Mouse (Mus musculus) embryo, embryonic 11 days (tissue): ENCODE results near the gene Ncf4.
"Not testable (repeated sequence)": the region's sequence is repeated elsewhere in the genome, so short reads cannot be mapped to it uniquely, and the experiment has no call there.

Source experiments
- DNase-seq: peaks from one replicate; pipeline ENCODE4 v3.0.0-alpha.2; 2015

The Ncf4 gene

GRCm38 (mm10) chr15:78256602-78257259, 12.1 kb downstream of the Ncf4 start:
- not testable (repeated sequence) for DNase-seq

DNA sequence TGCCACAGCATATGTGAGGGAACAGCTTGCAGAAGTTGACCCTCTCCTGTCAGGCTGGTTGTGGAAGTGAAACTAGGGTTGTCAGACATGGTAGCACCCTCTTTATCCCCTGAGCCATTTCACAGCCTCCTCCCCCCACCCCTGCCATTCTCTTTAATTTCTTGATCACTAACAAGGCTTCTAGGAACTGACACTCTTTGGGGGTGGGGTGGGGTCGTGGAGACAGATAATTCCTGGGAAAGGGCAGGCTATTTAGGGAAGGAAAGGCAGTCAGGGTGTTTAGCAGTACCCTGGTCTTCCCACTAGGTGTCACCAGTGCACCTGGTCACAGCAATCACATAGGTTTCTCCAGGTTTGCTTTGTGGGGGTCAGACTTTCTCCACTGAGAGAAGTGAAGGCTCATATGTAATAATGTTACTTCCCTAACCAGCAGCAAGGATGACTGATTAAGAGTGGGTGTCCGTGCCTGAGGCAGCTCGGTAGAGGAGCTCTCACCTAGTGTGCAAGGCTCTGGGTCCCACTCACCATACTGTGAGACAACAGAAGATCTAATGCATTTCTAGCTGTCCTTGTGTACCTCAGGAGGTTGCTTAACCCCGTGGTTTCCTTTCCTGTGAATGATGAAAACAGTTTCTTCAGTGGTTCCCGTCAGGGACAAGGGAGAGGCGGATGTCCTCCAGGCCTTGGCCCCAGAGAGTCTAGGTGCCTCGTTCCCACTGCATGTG, 12.9 kb downstream of the Ncf4 start:
- peak; percentile 66 for DNase-seq

DNA sequence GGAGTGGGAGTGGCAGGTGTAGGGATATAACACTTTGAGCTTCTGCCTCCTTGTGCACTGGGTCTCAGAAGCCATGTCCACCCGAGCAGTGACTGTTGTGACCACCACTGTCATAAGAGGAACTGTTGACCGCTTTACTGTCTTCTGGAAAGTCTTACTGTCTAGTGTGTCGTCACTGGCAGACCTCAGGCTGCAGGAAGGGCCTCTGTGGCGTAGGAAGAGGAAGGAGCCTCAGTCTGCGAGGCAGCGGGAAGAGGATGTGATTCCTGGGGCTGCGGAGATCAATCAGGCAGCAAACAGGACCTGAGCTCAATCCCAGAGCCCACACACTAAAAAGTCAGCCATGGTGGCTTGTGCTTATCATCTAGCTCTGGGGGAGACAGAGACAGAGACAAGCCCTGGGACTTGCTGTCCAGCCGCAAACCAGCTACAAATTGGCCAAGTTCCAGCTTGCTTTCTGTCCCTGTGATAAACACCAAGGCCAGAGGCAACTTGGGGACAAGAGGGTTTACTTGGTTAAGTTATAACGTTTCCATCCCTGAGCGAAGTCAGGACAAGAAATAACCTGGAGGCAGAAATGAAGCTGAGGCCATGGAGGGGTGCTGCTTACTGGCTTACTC, 13.8 kb downstream of the Ncf4 start:
- DNase-seq = no peak

DNA sequence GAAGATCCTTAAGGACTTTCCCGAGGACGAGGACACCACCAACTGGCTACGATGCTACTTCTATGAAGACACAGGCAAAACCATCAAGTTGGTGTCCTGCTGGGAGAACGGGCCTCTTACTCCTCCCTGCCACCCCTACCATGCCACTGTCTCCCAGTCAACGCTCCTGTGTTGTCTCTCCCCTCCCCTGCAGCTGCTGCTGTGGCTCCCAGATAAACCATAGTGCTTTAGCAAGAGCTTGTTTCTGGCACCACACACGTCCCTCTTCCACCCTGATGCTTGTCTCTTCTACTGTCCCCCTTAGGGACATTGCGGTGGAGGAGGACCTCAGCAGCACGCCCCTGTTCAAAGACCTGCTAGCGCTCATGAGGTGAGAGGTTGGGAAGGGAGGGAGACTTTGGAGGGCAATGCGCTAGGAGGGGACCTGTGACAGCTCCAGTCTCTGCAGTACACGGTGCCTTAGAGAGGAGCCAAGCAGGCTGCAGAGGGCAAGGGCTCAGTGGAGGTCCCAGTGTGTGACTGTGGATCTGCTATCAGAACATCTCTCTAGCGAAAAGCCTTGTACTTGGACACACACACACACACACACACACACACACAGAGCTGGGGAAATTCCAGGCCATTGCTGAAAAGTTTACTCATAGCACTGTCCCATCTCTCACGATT, 16.2 kb downstream of the Ncf4 start:
- no peak for DNase-seq

GRCm38 (mm10) chr15:78263286-78263685, 18.7 kb downstream of the Ncf4 start:
- no peak for DNase-seq

DNA sequence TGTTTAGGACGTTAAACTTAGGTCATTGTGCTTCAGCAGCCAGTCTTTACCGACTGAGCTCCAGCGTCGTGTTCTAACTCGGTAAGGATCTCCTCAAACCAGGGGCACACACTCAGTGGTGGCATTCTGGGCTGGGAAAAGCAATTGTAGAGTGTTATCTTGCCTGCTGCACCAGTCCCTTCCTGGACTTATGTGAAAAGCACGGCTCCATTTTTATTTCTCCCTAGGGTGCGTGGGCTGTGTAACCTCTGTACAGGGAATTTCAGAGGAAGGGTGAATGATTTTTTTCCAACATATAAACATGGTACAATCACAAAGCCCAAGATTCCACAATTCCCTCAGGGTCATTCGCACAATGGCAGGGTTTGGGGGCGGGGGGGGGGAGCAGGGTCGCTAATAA, 22.8 kb downstream of the Ncf4 start:
- no peak for DNase-seq

DNA sequence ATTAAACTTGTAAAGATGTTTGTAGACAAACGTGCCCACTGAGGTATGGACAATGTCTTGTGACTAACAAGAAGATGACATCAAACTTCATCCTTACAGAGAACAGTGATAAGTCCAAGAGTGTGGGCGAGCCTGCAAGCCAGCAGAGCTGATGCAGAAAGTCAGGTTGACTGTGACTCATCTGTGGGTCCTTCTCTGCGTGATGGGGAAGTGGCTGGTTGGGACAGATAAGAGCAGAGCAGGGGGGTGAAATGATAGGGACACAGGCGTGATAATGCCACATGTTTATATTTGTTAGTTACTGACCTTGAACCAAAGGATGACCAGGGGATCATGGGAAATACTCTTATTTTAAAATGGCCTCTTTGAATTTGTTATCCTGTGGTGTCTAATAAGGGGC, 23.3 kb downstream of the Ncf4 start:
- no peak for DNase-seq

DNA sequence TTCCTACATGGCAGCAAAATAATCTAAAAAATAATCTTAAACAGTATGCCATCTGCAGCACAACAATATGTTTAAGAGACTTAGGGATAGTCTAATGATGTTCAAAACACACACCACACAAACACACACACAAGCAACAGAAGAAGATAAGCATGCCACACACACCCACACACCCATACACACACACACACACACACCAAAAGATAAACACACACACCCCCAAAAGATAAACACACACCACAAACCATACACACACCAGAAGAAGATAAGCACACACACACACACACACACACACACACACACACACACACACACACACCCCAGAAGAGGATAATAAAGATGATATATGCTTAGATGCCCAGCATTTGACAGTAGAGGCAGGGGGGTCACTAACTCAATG, 26.6 kb downstream of the Ncf4 start:
- no peak for DNase-seq

DNA sequence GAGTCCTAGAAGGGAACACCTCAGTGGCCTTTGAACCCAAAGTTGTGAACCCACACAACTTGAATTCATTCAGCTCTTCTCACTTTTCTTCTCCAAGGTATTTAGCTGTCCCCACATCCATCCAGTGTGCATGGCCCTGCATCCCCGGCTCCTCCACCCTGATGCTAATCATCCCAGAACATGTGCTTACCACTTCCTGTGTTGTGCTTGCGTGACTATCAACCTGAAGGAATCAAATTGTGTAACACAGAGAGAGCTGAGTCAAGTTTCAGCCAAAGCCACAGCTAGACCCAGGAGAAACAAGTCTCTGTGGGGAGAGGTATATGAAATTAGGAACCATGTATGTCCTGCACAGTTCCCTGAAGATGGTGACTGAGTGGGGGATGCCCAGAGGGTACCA, 33.7 kb downstream of the Ncf4 start:
- DNase-seq = no peak

DNA sequence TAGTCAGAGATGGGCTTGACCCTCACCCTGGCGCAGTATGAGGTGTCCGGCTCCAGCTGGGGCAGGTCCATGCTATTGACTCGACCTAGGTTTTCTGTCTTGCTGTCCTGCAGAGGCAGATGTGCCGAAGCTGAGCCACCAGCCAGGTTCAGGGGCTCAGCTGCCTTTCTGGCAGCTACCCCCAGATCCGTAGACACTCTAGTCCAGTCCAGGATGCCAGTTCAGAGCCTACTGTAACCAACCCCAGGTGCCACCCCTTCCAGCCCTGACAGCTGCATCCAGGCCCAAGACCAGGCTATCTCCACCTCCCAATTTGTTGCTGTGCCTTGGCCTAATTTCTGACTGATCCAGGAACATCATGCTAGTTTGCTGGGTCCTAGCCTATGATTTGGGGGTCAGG, 43.3 kb downstream of the Ncf4 start:
- DNase-seq = no peak

GRCm38 (mm10) chr15:78289775-78290174, 45.2 kb downstream of the Ncf4 start:
- not testable (repeated sequence) for DNase-seq

GRCm38 (mm10) chr15:78293228-78293627, 48.6 kb downstream of the Ncf4 start:
- peak; percentile 13 for DNase-seq

GRCm38 (mm10) chr15:78293716-78294115, 49.1 kb downstream of the Ncf4 start:
- no peak for DNase-seq

- no peak for DNase-seq
These were observed 54.0 kb downstream of the Ncf4 start for GRCm38 (mm10) chr15:78298558-78298957.

GRCm38 (mm10) chr15:78299641-78300040, 55.0 kb downstream of the Ncf4 start:
- no peak for DNase-seq

GRCm38 (mm10) chr15:78300773-78301172, 56.2 kb downstream of the Ncf4 start:
- no peak for DNase-seq

DNA sequence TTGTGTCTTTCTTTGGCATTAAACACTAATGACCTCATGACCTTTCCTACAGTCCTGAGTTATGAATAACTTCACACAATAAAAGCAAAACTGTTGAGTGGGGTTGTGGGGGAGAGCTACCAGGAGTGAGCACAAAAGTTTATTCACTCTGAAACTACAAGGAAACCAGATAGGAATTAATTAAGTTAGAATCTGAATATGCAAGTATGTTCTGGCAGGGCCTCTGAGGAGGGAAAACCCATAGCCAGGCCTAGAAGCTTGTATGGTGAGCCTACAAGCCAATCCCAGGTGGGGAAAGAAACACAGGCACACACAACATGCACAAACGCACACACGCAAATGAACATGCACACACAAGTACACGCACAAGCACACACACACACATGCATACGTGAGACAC, 58.1 kb downstream of the Ncf4 start:
- DNase-seq = no peak

DNA sequence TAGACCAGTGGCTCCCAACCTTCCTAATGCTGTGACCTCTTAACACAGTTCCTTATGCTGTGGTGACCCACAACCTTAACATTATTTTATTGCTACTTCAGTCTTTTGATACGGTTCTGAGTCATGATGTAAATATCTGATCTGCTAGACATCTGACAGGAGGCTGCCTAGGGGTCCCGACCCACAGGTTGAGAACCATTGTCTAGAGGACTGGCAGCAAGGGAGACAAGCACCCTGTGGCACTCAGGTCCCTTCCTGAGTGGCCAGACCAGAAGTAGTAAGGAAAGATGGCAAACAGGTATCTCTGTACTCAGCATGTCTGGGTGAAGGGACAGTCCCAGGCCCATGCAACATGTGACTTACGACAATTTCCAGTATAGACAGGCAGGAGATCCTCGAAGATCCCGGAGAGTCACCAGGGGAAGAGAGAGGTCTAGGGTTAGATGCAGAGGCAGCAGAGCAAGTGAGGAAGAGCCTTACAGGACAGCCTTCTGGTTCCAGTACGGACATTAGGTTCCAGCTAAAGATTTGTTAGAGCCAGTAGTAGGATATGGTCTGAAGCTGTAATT, 59.1 kb downstream of the Ncf4 start:
- no peak for DNase-seq

DNA sequence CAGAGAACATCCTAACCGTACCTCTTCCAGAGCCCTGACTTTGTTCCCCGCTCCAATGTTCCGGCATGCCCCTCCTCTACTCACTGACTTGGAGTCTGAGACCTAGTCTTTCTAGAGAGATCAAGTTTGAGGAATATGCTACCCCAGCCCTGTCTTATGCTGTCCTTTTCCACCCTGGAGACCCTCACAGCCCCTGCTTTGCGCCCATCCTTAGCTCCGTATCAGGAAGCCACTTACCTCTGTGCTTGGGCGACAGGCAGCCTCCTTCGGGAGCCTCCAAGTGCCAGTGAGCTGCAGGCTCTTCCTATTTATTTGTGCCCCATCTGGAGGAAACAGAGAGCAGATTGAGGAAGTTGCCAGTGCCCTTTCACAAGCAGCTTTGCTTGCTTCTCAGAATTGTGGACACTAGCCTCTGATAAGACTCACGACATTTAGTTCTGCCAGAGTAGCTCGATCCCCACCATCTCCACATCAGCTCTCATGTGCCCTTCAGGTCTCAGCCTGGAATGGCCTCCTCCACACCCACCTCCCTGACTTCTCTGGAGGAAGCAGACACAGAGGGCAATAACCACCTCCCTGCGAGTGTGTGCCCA, 60.8 kb downstream of the Ncf4 start, which contains the start of gene Csf2rb2:
Gene Csf2rb2, minus strand, starts transcription at position 381 of the 593 bp plus-strand sequence.
- no peak for DNase-seq

DNA sequence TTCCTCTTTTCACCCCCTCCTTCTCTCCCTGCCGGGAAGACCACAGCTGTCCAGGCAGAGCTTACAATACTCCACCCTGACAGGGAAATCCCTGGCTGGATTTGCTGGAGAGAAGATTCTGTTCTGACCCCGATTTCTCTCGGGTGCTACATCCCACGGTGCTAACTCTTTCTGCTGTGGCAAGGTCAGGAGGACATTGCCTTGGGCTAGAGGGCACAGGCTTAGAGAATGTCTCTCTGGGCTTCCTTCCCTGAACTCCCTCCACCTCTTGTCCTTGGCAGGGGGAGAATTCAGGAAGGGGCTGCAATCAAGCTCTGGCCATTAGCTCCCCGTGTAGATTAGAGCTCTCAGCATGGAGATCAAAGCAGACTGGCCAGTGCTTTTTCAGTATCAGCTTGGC, 65.3 kb downstream of the Ncf4 start:
- DNase-seq = no peak

GRCm38 (mm10) chr15:78310971-78311370, 66.4 kb downstream of the Ncf4 start:
- DNase-seq = no peak
